Mouse (Mus musculus): ENCODE data around the gene Tspo. TPM values are rescaled to one million over a fixed set of nuclear protein-coding genes. Genes with fewer than 3 reads are reported as not detected.

The Tspo gene
- 10 to 100 TPM; 25.3 to 34.8 (median 30.5) TPM for total RNA-seq (2022)

- DNase-seq (ENCODE audit: low spot score in 2 of 2), result peak; percentile 52 to 54
Observed at GRCm38 (mm10) chr15:83563327-83563856, at the start of gene Tspo, which contains the start of gene Mcat. Gene Tspo, plus strand, starts transcription at chr15:83563592. Gene Mcat, minus strand, starts transcription at chr15:83563787.

GRCm38 (mm10) chr15:83515018-83515417 is 48.4 kb upstream of the Tspo start:
- DNase-seq (ENCODE audit: low spot score in 2 of 2), result no peak

DNA sequence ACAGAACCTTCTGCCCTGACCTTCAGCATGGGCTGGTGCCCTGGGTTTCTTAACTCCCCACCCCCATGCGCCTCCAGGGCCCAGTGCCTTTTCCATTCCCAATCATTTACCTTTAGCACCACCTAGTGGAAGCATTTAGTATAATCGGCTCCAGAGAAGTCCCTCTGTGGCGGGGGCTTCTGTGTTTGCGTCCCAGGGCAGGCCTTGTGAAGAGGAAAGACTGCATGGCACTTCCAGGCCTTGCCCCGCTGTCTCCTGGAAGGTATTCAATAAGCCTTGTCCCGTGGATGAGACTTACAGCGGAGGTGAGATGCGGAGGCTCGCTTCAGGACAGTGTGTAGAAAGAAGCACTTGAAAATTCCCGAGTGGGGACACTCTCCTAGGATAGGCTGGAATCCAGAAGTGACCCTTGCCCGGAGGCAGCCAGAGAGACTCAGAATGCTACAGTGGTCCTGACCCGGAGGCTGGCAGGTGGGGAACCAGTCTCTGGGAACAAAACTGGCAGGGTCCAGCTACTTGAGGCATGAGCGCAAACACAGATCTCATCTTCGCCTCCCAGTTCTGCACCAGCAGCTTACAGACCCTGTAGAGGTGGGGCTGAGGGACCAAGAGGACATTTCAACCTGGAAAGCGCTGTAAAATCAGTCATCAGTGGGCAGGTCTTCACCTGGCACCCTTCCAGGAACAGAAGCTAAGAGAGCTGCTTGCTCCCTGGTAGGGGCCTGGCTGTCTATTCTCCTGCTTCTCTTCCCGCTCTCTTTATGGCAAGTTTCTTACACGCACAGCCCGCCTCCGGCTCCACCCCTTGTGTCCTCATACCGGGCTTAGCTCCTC is 45.0 kb upstream of the Tspo start:
- DNase-seq (ENCODE audit: low spot score in 2 of 2), result peak; percentile 55

DNA sequence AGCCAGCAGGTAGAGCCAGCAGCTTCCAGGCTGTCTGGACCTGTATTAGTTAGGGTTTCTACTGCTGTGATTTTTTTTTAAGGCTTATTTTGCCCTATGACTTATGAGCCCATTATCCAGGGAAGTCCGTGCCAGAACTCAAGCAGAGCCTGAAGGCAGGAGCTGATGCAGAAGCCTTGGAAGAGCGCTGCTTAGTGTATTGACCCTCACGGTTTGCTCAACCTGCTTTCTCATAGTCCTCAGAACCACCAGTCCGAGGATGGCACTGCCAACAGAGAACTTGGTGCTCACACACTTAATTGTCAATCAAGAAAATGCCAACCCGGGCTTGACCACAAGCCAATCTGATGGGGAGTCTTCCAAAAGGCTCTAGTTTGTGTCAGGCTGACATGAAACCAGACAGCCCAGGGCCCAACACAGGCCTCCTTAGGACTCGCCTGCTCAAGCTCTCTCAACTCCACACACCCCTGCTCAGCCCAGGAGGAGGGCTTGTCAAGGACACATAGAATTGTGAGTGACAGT is 42.5 kb upstream of the Tspo start:
- no peak for DNase-seq (ENCODE audit: low spot score in 2 of 2)

- DNase-seq (ENCODE audit: low spot score in 2 of 2), result no peak
Observed at GRCm38 (mm10) chr15:83523196-83523595, 40.2 kb upstream of the Tspo start.

GRCm38 (mm10) chr15:83523638-83524332 is 39.6 kb upstream of the Tspo start:
- DNase-seq (ENCODE audit: low spot score in 2 of 2), result no peak

DNA sequence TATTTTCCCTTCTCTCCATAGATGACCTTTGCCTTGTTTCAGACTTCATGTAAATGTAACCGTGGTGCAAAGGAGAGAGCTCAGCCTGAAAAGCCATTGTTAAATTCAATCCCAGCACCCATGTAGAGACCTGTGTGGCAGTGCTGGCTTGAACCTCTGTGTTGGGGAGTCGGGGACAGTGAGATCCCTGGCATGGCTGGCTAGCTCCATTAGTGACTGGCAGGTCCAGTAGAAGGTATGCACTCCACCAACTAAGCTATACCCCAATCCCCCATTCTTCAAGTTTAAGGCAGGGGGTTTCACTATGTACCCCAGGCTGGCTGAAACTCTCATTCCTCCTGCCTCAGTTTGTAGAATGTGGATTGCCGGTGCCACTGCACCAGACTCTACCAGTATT is 39.1 kb upstream of the Tspo start:
- no peak for DNase-seq (ENCODE audit: low spot score in 2 of 2)

DNA sequence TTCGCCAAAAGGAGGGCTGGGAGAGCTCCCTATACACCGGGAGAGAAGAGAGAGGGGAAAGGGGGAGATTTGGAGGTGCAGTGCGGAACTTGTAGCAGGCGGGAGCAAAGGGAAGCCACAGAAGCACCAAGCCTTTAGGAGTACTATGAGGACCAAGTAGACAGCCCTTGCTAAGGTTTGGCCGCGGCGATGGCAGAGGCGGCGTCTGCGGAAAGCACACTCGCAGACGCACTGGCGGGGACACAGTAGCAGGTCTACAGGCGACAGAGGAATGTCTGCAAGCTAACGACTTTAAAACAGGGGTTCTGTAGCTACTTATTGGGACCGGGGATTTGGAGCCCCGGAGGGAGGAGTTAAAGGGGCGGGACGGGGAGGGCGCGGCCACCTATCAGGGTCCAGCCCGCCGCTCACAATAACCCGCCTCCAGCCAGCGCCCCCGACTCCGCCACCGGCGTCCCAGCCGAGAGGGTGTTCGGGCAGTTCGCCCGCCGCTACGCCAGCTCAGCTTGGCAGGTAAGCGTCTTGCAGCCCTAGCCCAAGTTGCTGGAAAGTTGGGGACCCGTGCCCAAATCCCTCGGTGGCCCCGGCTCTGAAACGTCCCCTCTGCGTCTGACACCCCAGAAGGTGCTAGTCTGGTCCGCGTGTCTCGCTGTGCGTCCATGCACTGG is 36.8 kb upstream of the Tspo start, which contains the start of gene Bik:
Bik (plus strand) TSS at position 439 of the 668 bp plus-strand sequence.
- DNase-seq (ENCODE audit: low spot score in 2 of 2), result peak in 1 of 2 experiments; percentile 32

DNA sequence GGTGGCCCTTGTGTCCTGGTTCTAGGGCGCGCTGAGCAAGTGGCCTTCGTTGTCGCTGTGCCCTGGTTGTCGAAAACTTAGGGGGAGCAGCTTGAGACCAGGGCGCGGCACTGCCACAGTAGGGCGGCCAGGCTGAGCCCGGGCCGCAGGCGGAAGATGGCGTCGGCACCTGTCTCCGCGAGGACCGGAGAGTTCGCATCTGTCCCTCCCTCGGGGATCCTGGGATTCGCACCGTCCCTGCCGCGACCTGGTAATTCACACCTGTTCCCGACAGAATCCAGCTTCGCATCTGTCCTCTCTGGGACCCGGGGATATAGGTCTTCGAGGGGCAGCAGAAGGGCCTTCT is 36.3 kb upstream of the Tspo start:
- DNase-seq (ENCODE audit: low spot score in 2 of 2), result no peak

DNA sequence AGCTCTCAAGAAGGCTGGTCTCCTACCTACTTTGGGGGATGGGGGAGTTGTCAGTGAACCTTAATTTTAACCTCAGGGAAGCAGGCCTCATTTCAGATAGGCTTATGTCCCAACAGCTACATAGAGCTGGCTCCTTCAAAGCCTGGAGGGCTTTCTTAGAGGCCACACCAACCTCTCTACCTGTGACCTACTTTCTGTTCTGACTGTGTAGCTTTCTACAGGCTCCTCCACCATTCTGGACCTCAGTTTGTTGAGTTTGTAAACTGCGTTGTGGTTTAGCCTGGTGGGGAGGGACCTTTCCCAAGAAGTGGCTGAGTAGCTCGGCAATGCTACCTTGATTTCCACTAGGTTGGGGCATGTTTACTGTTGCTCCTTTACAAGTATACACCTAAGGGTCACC is 35.6 kb upstream of the Tspo start:
- no peak for DNase-seq (ENCODE audit: low spot score in 2 of 2)

- DNase-seq (ENCODE audit: low spot score in 2 of 2), result no peak
Observed at GRCm38 (mm10) chr15:83528892-83529291, 34.5 kb upstream of the Tspo start.

- no peak for DNase-seq (ENCODE audit: low spot score in 2 of 2)
Observed at GRCm38 (mm10) chr15:83529765-83530164, 33.6 kb upstream of the Tspo start.

DNA sequence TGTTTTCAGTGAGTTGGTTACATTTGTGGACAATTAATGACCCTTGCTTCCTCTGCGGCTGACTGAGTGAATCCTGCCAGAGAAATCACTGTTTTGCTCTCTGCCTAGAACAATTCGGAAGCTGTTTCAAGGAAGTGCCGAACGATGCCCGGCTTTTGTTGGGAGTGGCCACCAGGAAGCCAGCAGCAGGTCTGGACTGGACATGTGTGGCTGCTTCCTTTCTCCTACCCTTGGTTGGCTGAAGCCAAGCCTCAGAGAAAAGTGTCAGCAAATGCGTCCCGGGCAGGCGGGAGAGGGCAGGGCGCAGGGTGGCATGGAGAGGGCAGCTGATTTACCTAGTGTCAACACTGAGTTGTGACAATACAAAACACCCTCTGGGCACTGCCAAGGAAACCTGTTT is 33.2 kb upstream of the Tspo start:
- DNase-seq (ENCODE audit: low spot score in 2 of 2), result no peak

- peak in 1 of 2 experiments; percentile 22 for DNase-seq (ENCODE audit: low spot score in 2 of 2)
Observed at GRCm38 (mm10) chr15:83530688-83531087, 32.7 kb upstream of the Tspo start.

- DNase-seq (ENCODE audit: low spot score in 2 of 2), result no peak
Observed at GRCm38 (mm10) chr15:83531961-83532469, 31.4 kb upstream of the Tspo start.

GRCm38 (mm10) chr15:83532606-83533005 is 30.8 kb upstream of the Tspo start:
- no peak for DNase-seq (ENCODE audit: low spot score in 2 of 2)

DNA sequence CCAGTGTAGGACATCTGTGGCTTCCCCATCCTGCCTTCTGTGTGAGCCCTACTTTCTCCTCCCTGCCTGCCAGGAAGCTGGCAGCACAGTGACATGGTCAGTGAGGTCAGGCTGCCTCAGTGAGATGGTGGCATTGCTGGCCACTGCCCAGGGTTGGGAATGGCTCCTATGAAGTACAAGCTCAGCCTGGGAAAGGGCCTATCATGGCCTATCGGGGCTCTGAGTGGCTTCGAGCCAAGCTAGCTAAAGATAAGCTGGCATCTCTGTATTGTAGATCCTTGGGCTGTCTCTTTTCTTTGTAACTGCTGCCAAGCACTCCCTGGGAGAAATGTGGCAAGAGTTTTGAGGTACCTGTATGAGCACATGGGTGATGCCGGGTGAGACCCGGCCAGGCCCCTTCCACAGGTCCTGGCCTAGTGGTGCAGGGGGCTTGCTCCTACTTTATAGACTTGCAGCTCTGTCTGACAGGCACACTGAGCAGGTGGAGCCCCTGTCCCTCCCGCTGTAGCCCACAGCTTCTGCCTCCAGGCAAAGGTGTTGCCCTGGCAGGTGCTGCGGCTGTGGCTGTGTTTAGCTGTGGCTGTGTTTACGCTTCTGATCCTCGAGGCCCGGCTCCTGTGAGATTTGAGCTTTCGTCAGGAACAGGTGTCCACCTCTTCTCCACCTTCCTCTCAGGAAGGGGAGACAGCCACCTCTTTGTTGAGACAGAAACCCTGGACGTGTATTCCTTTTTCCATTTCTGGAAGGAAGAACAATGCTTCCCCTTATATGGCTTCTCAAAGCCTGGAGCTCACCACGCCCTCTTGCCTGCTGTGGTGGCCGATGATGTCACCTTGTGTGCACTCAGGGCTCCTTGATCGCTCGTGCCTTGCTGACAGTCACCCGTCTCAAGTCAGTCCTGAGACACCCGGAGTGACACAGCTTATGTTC is 28.2 kb upstream of the Tspo start:
- DNase-seq (ENCODE audit: low spot score in 2 of 2), result no peak

- DNase-seq (ENCODE audit: low spot score in 2 of 2), result no peak
Observed at GRCm38 (mm10) chr15:83535890-83536231, 27.5 kb upstream of the Tspo start.

- DNase-seq (ENCODE audit: low spot score in 2 of 2), result no peak
Observed at GRCm38 (mm10) chr15:83538855-83539254, 24.5 kb upstream of the Tspo start.

- peak; percentile 59 to 73 for DNase-seq (ENCODE audit: low spot score in 2 of 2)
Observed at GRCm38 (mm10) chr15:83539905-83540304, 23.5 kb upstream of the Tspo start.
